Mouse (Mus musculus) CH12.LX (cell line): ENCODE measurements around the gene Mcm8.

Experiments
- CHD2 ChIP-seq: IDR thresholded peaks from 2 replicates; pipeline ENCODE4 v1.6.1; 2011; ENCODE audit warnings: low read length, improper control_type of control experiment
- CTCF ChIP-seq, 2 experiments: IDR thresholded peaks in 1 of 2; conservative IDR thresholded peaks in 1 of 2; 2 replicates each; pipeline ENCODE4 v1.5.1; 2011 to 2012; ENCODE audit warnings: low read depth in 2 of 2, low read length in 2 of 2, improper control_type of control experiment in 1 of 2, inconsistent platforms in 1 of 2, mild to moderate bottlenecking in 1 of 2, moderate library complexity in 1 of 2
- EP300 ChIP-seq: IDR thresholded peaks from 2 replicates; pipeline ENCODE4 v1.6.1; 2011; ENCODE audit warnings: low read length, improper control_type of control experiment
- GABPA ChIP-seq: IDR thresholded peaks from 2 replicates; pipeline ENCODE4 v1.6.1; 2012; ENCODE audit warnings: low read depth, low read length, improper control_type of control experiment, inconsistent platforms; ENCODE audit not compliant: insufficient replicate concordance
- IRF4 ChIP-seq: IDR thresholded peaks from 2 replicates; pipeline ENCODE4 v1.6.1; 2014; ENCODE audit warnings: low read depth, mild to moderate bottlenecking, inconsistent platforms, low read length, improper control_type of control experiment
- JUND ChIP-seq: conservative IDR thresholded peaks from 2 replicates; pipeline ENCODE4 v1.6.1; 2011; ENCODE audit warnings: low read depth, low read length, improper control_type of control experiment
- MAX ChIP-seq: IDR thresholded peaks from 2 replicates; pipeline ENCODE4 v1.6.1; 2011; ENCODE audit warnings: low read length, improper control_type of control experiment
- PAX5 ChIP-seq: IDR thresholded peaks from 2 replicates; pipeline ENCODE4 v1.6.1; 2012; ENCODE audit warnings: low read length, inconsistent platforms, mixed read lengths
- POLR2A ChIP-seq: IDR thresholded peaks from 2 replicates; pipeline ENCODE4 v1.6.1; 2011; ENCODE audit warnings: low read depth, mild to moderate bottlenecking, improper control_type of control experiment, low read length
- TBP ChIP-seq: conservative IDR thresholded peaks from 2 replicates; pipeline ENCODE4 v1.6.1; 2011; ENCODE audit warnings: low read depth, low read length, improper control_type of control experiment

GRCm38 (mm10) chr2:132848361-132848760, 32.4 kb downstream of the Mcm8 start:
- TF ChIP-seq POLR2A (no peak), CTCF (conservative IDR thresholded peaks at IDR 0.05 in 1 of 2, IDR thresholded peaks at IDR 0.05 in 1 of 2; ENCODE audit: low read depth in 2 of 2, low read length in 2 of 2) (no peak), CHD2 (no peak), MAX (no peak), IRF4 (no peak), JUND (no peak), EP300 (no peak), PAX5 (no peak), GABPA (no peak), TBP (no peak)
